Mouse (Mus musculus) hindbrain, embryonic 13.5 days (tissue): Measurements from ENCODE around the gene Dtx3. TPM values are rescaled to one million over a fixed set of nuclear protein-coding genes. Genes with fewer than 3 reads are reported as not detected.
A peak's percentile ranks its signal among the peaks of the same experiment; 100 is the strongest.

Experiments
- ATAC-seq: fragments of 200-750 bp; cut with Nextera tagmentation; 2 replicates; pipeline ENCODE4 v1.8.0; 2017; ENCODE audit warnings: moderate TSS enrichment; ENCODE audit not compliant: low FRiP score
- H3K27ac ChIP-seq: fragments of 300-500 bp; sonication (generic); 2 replicates; pipeline ENCODE4 v1.5.1; 2015; ENCODE audit warnings: inconsistent platforms, mild to moderate bottlenecking, moderate library complexity
- H3K27me3 ChIP-seq: fragments of 300-500 bp; sonication (generic); 2 replicates; pipeline ENCODE4 v1.6.1; 2015; ENCODE audit warnings: mild to moderate bottlenecking, inconsistent platforms
- H3K36me3 ChIP-seq: fragments of 300-500 bp; sonication (generic); 2 replicates; pipeline ENCODE4 v1.6.1; 2015; ENCODE audit warnings: mild to moderate bottlenecking, inconsistent platforms
- H3K4me1 ChIP-seq: fragments of 300-500 bp; sonication (generic); replicated peaks from 2 replicates; pipeline ENCODE4 v1.6.1; 2015; ENCODE audit warnings: inconsistent platforms
- H3K4me2 ChIP-seq: fragments of 300-500 bp; sonication (generic); 2 replicates; pipeline ENCODE4 v1.6.1; 2015; ENCODE audit warnings: inconsistent platforms, mild to moderate bottlenecking, moderate library complexity
- H3K4me3 ChIP-seq: fragments of 300-500 bp; sonication (generic); 2 replicates; pipeline ENCODE4 v1.5.1; 2015; ENCODE audit warnings: mild to moderate bottlenecking, inconsistent platforms
- H3K9ac ChIP-seq: fragments of 300-500 bp; sonication (generic); 2 replicates; pipeline ENCODE4 v1.6.1; 2015; ENCODE audit warnings: mild to moderate bottlenecking, inconsistent platforms
- H3K9me3 ChIP-seq: fragments of 300-500 bp; sonication (generic); 2 replicates; pipeline ENCODE4 v1.6.1; 2016; ENCODE audit warnings: inconsistent platforms
- WGBS: fragments of 180-500 bp; shearing (Covaris S2); methylation state at CpG from one replicate; pipeline ENCODE4 v1.1.7; 2015; 5-methylcytosine and 5-hydroxymethylcytosine counted together
- polyA plus RNA-seq: library from polyadenylated mRNA; unstranded; fragments of >200 nt; fragmentation: Nextera tagmentation; extraction: Ambion mirVana; gene quantifications from 2 replicates; pipeline ENCODE4 v1.2.1, GENCODE M21; 2015

Gene Dtx3
- polyA plus RNA-seq, 1 experiment from 2014 or later, result 221 TPM

DNA sequence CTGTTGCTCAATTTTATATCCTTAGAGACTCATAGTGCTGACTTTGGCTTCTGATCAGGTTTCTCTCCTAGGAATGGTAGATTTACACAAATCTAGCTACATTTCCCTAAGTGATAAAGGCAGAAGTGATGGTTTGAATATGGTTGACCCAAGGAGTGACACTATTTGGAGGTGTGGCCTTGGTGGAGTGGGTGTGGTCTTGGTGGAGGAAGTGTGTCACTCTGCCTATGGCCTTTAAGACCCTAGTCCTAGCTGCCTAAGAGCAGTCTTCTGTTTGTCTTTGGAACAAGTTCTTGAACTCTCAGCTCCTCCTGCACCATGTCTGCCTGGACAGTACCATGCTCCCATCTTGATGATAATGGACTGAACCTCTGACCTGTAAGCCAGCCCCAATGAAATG is 21.6 kb upstream of the Dtx3 start:
- Histone ChIP-seq H3K36me3 (no peaks in the 10 kb centered on the region), H3K27ac (no peak overlapping the region), H3K27me3 (no peaks in the 10 kb centered on the region), H3K9me3 (no peaks in the 10 kb centered on the region), H3K9ac (no peak overlapping the region), H3K4me3 (no peak overlapping the region), H3K4me2 (no peak overlapping the region), H3K4me1 (no peaks in the 10 kb centered on the region)
- no peak for ATAC-seq

DNA sequence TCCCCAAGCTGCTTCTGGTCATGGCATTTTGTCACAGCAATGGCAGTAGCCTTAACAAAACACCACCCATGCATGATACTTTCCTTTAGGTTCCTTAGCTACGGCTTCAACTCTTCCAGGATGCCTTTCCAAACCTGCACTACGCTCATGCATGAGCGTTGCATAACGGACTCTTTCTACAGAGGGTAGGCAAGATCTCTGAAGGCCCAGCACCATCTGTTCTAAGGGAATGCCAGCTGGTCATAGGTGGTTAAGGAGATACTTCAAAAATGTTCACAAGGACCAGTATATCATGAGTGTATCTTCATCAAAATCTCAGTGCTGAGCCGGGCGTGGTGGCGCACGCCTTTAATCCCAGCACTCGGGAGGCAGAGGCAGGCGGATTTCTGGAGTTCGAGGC is 20.9 kb upstream of the Dtx3 start:
- ATAC-seq, result no peak
- no peaks in the 10 kb centered on the region for H3K36me3 ChIP-seq
- 0 out of 2 replicates have a peak, but pooled peaks cover 3% of the 10 kb centered on the region for H3K4me1 ChIP-seq
- no peak overlapping the region for H3K27ac ChIP-seq
- WGBS, result 95% methylated on average over 11 of the region's 11 CpGs
- no peaks in the 10 kb centered on the region for H3K9me3 ChIP-seq
- no peak overlapping the region for H3K4me2 ChIP-seq
- H3K27me3 ChIP-seq, result no peaks in the 10 kb centered on the region
- H3K9ac ChIP-seq, result no peak overlapping the region
- H3K4me3 ChIP-seq, result no peak overlapping the region

DNA sequence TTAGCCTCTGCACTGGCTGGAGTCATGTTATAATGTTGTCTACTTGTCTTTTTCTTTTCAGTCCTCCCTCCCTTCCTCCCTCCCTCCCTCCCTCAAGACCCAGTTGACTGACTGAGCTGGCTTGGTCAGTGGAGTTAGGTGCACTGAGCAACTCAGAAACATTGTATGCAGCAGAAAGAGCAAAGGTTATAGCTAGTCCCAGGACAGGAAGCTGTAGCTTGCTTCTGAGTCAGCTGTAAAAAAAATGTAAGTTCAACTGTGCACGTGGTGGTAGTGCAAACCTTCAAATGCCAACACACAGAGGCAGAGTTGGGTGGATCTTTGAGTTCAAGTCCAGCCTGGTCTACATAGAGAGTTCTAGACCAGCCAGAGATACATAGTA is 18.9 kb upstream of the Dtx3 start:
- no peak overlapping the region for H3K9ac ChIP-seq
- no peak overlapping the region for H3K27ac ChIP-seq
- H3K27me3 ChIP-seq, result no peaks in the 10 kb centered on the region
- WGBS, result 60% methylated on average over 1 of the region's 1 CpGs
- peaks cover 20% of the 10 kb centered on the region for H3K4me1 ChIP-seq
- H3K9me3 ChIP-seq, result no peaks in the 10 kb centered on the region
- H3K4me3 ChIP-seq, result no peak overlapping the region
- H3K36me3 ChIP-seq, result no peaks in the 10 kb centered on the region
- no peak for ATAC-seq
- H3K4me2 ChIP-seq, result no peak overlapping the region

DNA sequence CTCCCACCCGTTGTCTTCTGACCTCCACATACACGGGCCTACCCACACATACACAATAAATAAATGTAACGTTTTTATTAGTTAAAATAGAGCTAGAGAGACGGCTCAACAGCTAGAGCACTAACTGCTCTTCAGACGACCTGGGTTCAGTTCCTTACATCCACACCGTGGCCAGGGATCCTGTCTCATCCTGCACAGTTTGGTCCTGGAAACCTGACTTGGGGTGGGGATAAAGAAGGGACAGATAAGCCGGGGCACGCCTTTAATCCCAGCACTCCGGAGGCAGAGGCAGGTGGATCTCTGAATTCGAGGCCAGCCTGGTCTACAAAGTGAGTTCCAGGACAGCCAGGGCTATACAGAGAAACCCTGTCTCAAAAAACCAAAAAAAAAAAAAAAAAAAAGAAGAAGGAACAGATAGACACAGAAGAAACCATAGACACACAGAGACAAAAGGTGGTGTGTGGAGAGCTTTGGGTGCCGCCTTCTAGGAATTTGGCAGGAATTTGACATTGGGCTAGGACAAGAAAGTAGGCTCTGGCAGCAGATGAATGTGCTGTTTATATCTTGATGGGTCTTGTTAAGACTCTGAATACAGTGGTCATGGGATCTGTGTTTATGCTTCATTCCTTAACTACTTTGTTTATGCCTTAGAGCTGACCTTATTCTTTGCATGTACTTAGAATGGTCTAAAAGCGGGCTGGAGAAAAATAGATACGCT is 18.3 kb upstream of the Dtx3 start:
- Histone ChIP-seq H3K27ac (no peak overlapping the region), H3K4me3 (no peak overlapping the region), H3K9ac (no peak overlapping the region), H3K4me1 (peaks cover 22% of the 10 kb centered on the region), H3K4me2 (no peak overlapping the region), H3K9me3 (no peaks in the 10 kb centered on the region), H3K27me3 (no peaks in the 10 kb centered on the region), H3K36me3 (peaks cover 2% of the 10 kb centered on the region; the same call in 1 of the 2 replicates)
- no peak for ATAC-seq
- WGBS, result 84% methylated on average over 13 of the region's 13 CpGs

DNA sequence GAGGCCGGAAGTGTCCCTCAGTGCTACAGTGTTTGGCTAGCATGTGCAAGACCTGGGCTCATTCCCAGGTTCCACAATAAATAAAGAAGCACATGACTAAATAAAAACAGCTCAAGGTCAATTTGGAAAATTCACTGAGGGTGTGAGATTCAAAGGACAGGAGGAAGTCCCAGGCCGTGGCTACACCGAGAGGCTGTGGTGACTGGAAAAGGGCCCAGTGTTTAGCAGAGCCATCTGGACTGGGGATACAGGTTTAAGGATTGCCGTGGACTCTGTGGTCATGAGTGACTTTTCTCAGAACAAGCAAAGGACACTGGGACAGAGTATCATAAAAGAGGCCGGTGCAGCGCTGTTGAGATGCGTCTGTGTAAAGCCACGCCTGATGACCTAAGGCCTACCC is 17.7 kb upstream of the Dtx3 start:
- Histone ChIP-seq H3K4me3 (no peak overlapping the region), H3K4me2 (no peak overlapping the region), H3K4me1 (peaks cover 22% of the 10 kb centered on the region), H3K9ac (no peak overlapping the region), H3K9me3 (no peaks in the 10 kb centered on the region), H3K27ac (no peak overlapping the region), H3K27me3 (no peaks in the 10 kb centered on the region), H3K36me3 (peaks cover 8% of the 10 kb centered on the region)
- no peak for ATAC-seq
- 92% methylated on average over 8 of the region's 8 CpGs for WGBS

DNA sequence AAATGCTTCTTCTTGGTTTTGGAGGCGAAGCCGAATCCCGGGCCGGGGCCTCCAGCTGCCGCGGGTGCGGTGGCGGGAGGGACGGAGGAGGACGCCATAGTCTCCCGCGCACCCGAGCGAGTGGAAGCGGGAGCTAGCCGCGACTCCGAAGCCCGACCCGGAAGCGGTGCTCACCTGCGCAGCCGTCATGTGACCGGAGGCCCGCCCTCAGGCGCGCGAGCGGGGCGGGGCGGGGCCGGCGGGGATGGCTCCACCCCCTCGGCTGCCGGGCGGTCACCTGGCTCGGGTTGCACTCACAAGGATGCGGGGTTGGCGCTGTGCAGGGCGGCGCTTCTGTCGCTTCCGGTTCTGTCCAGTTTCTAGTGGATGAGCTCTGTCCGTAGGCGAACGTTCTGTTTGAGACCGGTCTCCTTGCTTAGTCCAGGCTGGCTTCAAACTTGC is 15.9 kb upstream of the Dtx3 start, which contains the start of gene Pip4k2c:
TSS of gene Pip4k2c (minus strand) at position 172 of the 441 bp plus-strand sequence.
- Histone ChIP-seq H3K4me3 (peak within 1 kb of the TSS; percentile 87), H3K4me2 (peak within 1 kb of the TSS; percentile 97), H3K27me3 (no peaks in the 10 kb centered on the region), H3K27ac (peak within 1 kb of the TSS; percentile 71), H3K4me1 (peaks cover 22% of the 10 kb centered on the region), H3K36me3 (peaks cover 22% of the 10 kb centered on the region), H3K9me3 (no peaks in the 10 kb centered on the region), H3K9ac (peak within 1 kb of the TSS; percentile 88)
- WGBS, result under 1% methylated on average over 47 of the region's 47 CpGs
- ATAC-seq, result peak; percentile 96

DNA sequence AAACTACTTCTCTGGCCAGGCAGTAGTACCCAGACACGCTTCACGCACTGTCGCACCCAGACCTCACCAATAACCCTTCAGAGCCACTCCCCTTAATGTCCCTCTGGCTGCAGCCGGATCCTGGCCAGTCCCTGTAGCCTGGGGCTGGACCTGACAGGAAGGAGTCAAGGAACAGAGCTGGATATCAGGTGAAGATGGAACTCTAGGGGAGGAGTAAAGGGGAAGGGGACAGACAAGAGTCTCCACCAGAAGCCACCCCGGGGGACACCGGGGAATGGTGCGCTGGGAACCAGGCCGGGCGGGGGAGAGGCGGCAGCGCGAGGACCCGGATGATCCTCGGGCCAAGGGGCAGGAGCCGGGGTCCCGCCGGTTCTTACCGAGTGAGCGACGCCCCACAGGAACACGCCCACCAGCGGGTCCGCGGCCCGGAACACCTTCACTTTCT is 15.5 kb upstream of the Dtx3 start:
- ATAC-seq, result peak; percentile 67
- peak overlapping the region; percentile 71 for H3K27ac ChIP-seq

DNA sequence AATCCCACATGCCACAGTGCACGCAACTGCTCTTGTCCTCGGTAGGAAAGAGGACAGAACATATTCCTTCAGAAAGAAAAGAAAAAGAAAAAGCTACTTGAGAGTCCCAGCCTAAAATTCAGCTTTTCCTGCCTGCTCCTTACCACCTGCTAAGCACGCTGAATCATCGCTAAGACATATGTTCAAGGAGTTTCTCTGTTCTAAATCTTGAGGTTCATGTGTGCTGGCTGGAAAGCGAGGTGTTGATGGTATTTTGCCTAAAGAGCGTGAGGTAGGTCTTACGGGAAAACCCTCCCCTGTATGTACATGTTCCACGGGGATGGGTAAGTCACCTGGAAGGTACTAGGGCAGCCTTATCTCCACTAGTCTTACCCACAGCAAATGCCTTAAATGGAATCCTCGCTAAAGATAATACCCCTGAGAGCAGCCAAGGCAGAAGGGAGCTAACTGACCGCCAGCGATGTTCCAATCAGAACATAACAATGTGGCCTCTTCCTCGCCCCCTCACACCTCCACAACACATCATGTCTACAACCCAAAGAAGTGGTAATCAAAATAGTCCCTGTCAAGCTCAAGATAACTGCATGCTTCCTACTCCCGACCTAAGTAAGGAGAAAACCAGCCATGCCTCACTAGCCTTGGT is 14.5 kb upstream of the Dtx3 start:
- Histone ChIP-seq H3K4me1 (peaks cover 22% of the 10 kb centered on the region), H3K36me3 (peaks cover 34% of the 10 kb centered on the region), H3K9me3 (no peaks in the 10 kb centered on the region), H3K4me2 (peak overlapping the region; percentile 97), H3K27ac (no peak overlapping the region), H3K4me3 (peak overlapping the region; percentile 87), H3K9ac (peak overlapping the region; percentile 88), H3K27me3 (no peaks in the 10 kb centered on the region)
- WGBS, result 87% methylated on average over 13 of the region's 13 CpGs
- ATAC-seq, result no peak

More for the DNA sequence above, 15.5 kb upstream of the Dtx3 start:
- H3K4me2 ChIP-seq, result peak overlapping the region; percentile 97
- H3K4me3 ChIP-seq, result peak overlapping the region; percentile 87
- peaks cover 25% of the 10 kb centered on the region for H3K36me3 ChIP-seq
- no peaks in the 10 kb centered on the region for H3K27me3 ChIP-seq
- H3K4me1 ChIP-seq, result peaks cover 22% of the 10 kb centered on the region
- H3K9me3 ChIP-seq, result no peaks in the 10 kb centered on the region
- peak overlapping the region; percentile 88 for H3K9ac ChIP-seq
- WGBS, result under 1% methylated on average over 25 of the region's 25 CpGs

DNA sequence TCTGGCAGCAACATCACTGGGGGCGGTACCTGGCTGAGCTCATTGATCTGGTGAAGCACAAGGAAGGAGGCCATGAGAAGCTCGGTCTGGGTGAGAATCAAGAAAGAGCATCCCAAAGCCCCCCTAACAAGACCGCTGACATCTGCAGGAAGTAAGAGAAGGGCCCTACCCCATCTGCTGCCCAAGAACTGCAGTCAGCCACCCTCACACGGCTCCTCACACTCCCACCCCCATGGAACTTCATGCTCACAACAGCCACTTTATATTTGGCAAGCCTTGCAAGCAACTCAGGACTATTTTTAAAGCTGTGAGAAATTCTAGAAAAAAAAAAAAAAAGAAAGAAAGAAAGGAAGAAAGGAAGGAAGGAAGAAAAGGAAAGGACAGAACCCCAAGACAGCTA is 13.4 kb upstream of the Dtx3 start:
- no peak overlapping the region for H3K27ac ChIP-seq
- ATAC-seq, result no peak
- no peak overlapping the region for H3K4me3 ChIP-seq
- no peaks in the 10 kb centered on the region for H3K9me3 ChIP-seq
- H3K9ac ChIP-seq, result 0 out of 2 replicates have a peak overlapping the region, but pooled peaks have one; percentile 8
- no peak overlapping the region for H3K4me2 ChIP-seq
- H3K4me1 ChIP-seq, result peaks cover 22% of the 10 kb centered on the region
- H3K27me3 ChIP-seq, result no peaks in the 10 kb centered on the region
- peaks cover 44% of the 10 kb centered on the region for H3K36me3 ChIP-seq
- WGBS, result 89% methylated on average over 4 of the region's 4 CpGs

DNA sequence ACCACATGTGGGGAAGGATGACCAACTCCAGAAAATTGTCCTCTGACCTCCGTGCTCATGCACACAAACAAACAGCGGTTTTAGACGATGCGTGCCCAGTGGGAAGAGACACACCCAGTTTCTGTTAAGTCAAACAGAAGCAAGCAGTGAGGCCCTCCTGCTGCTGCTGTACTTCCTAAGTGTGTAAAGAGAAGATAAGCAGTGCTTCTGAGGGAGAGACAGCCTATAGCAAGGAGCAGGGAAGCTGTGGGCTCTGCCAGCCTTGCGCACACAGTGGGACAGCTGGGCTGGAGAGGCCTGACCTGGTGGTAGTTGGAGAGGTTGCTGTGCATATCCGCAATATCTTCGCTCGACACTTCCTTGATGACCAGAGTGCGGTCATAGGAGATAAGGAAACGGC is 9.8 kb upstream of the Dtx3 start:
- Histone ChIP-seq H3K9ac (no peak overlapping the region), H3K27ac (no peak overlapping the region), H3K9me3 (no peaks in the 10 kb centered on the region), H3K36me3 (peaks cover 75% of the 10 kb centered on the region), H3K4me3 (no peak overlapping the region), H3K4me2 (no peak overlapping the region), H3K4me1 (peaks cover 11% of the 10 kb centered on the region), H3K27me3 (no peaks in the 10 kb centered on the region)
- no peak for ATAC-seq
- WGBS, result 90% methylated on average over 10 of the region's 10 CpGs

DNA sequence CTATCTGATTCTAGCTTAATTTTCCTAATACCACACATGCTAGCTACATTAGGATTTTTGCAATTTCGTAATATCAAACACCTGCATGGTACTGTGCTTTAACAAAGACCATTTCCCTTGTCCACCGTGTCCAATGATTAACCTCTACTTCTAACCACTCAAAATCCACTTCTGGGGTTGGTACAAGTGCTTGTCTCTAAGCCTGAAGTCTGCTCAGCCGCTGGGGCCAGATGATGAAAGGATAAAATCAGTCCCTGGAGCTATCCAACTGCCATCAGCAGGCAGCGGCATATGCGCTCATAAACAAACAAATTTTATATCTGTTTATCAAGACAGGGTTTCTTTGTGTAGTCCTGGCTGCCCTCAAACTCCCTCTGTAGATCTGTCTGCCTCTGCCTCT is 9.1 kb upstream of the Dtx3 start:
- Histone ChIP-seq H3K4me3 (no peak overlapping the region), H3K4me1 (peaks cover 4% of the 10 kb centered on the region; the same call in 1 of the 2 replicates), H3K9ac (no peak overlapping the region; the same call in 1 of the 2 replicates), H3K27me3 (no peaks in the 10 kb centered on the region), H3K9me3 (no peaks in the 10 kb centered on the region), H3K4me2 (no peak overlapping the region), H3K36me3 (peaks cover 83% of the 10 kb centered on the region), H3K27ac (no peak overlapping the region)
- 95% methylated on average over 5 of the region's 5 CpGs for WGBS
- no peak for ATAC-seq

DNA sequence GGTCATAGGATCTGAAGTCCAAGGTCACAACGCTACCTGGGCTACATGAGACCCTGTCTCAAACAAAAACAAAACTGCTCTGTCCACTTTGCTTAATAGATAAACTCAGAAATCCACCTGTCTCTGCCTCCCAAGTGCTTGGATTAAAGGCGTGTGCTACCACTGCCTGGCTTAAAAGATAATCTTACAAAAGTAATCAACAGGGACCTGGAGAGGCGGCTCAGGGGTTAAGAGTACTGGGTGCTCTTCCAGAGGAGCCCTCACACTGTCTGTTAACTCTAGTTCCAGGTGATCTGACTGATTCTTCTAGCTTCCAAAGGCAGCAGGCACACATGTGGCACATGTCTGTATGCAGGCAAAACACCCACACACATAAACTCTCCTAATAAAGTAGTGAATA is 7.6 kb upstream of the Dtx3 start:
- peaks cover 90% of the 10 kb centered on the region for H3K36me3 ChIP-seq
- no peak overlapping the region for H3K4me3 ChIP-seq
- no peaks in the 10 kb centered on the region for H3K27me3 ChIP-seq
- 94% methylated on average over 3 of the region's 3 CpGs for WGBS
- no peaks in the 10 kb centered on the region for H3K9me3 ChIP-seq
- H3K27ac ChIP-seq, result no peak overlapping the region
- H3K4me1 ChIP-seq, result no peaks in the 10 kb centered on the region
- no peak overlapping the region for H3K4me2 ChIP-seq
- no peak for ATAC-seq
- no peak overlapping the region for H3K9ac ChIP-seq

DNA sequence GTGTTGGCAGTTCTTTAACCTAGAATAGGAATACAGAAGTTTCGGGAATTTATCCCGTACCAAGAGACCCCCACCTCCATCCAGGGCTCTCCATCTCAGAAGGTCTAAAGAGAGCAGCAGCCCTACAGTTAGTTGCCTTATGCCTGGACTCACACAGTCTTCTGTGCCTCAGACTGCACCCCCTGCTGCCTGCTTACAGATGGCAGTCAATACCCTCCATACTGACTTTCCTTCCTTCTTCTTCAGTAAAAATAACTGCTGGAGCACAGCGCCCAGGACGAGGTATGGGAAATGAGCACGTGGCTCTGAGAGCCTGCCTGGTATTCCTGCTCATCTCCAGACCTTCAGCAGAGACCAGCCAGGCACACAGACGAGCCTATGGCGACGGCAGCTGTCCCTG is 4.8 kb upstream of the Dtx3 start:
- H3K27ac ChIP-seq, result no peak overlapping the region
- H3K4me2 ChIP-seq, result no peak overlapping the region
- ATAC-seq, result no peak
- H3K9me3 ChIP-seq, result no peaks in the 10 kb centered on the region
- H3K27me3 ChIP-seq, result no peaks in the 10 kb centered on the region
- H3K4me3 ChIP-seq, result no peak overlapping the region
- 88% methylated on average over 8 of the region's 8 CpGs for WGBS
- no peak overlapping the region for H3K9ac ChIP-seq
- H3K4me1 ChIP-seq, result peaks cover 14% of the 10 kb centered on the region
- peaks cover 76% of the 10 kb centered on the region for H3K36me3 ChIP-seq
